Mouse (Mus musculus) left cerebral cortex, postnatal 10 days (tissue): Measurements from ENCODE around the gene Inhbc. TPM values are rescaled to one million over a fixed set of nuclear protein-coding genes. Genes with fewer than 3 reads are reported as not detected.
"Not testable (repeated sequence)": the region's sequence is repeated elsewhere in the genome, so short reads cannot be mapped to it uniquely, and the experiment has no call there.

Experiments used
- DNase-seq, 2 experiments: peaks; one replicate each; pipeline ENCODE4 v3.0.0; 2021 to 2022; ENCODE audit warnings: low spot score in 2 of 2, mixed read lengths in 1 of 2; ENCODE audit errors: extremely low spot score in 1 of 2
- intact Hi-C: fragments of 180-260 bp; cut with DNase I; formaldehyde crosslinking; loops from one replicate; pipeline ENCODE4 v1.15.1; 2025
- total RNA-seq, 2 experiments: library from RNA; stranded (reverse); gene quantifications; 2 replicates each; pipeline ENCODE4 v1.2.3; 2021

Gene Inhbc
- total RNA-seq, 2 experiments from 2014 or later, result not detected

- intact Hi-C loops, result loop anchor here (5.0 kb wide), 1 partner anchor 200 kb away; no protein-coding TSS in a partner anchor
- no peak for DNase-seq
Measured at GRCm38 (mm10) chr10:127336952-127337351, 33.3 kb downstream of the Inhbc start.

DNA sequence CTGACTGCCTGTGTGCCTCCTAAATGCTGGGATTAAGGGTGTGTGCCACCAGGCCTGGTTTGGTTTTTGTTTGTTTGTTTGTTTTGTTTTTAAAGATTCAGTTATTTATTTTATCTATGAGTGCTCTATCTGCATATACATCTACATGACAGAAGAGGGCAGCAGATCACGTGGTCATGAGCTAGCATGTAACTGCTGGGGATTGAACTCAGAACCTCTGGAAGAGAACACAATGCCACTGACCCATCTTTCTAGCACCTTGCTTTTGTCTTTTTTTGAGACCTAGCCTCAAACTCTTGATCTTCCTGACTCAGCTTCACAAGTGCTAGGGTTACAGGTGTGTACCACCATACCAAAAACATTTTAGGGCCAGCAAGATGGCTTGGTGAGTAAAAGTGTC, 35.0 kb downstream of the Inhbc start:
- no peak for DNase-seq
- intact Hi-C loops, result loop anchor here (5.0 kb wide), 1 partner anchor 202 kb away; no protein-coding TSS in a partner anchor

DNA sequence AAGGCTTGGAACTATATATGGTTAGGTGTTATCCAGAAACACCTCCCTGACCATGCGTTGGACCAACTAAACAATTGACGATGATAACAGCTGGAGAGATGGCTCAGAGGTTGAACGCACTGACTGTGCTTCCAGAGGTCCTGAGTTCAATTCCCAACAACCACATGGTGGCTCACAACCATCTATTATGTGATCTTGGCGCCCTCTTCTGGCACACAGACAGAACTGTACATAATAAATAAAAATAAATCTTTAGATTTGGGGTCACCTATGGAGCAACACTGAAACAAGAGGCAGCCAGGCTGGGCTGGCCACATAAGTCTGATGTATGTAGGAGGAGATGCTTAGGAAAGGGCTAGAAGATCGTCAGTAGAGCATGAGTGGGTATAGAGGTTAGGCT, 37.1 kb downstream of the Inhbc start:
- DNase-seq, result no peak

DNA sequence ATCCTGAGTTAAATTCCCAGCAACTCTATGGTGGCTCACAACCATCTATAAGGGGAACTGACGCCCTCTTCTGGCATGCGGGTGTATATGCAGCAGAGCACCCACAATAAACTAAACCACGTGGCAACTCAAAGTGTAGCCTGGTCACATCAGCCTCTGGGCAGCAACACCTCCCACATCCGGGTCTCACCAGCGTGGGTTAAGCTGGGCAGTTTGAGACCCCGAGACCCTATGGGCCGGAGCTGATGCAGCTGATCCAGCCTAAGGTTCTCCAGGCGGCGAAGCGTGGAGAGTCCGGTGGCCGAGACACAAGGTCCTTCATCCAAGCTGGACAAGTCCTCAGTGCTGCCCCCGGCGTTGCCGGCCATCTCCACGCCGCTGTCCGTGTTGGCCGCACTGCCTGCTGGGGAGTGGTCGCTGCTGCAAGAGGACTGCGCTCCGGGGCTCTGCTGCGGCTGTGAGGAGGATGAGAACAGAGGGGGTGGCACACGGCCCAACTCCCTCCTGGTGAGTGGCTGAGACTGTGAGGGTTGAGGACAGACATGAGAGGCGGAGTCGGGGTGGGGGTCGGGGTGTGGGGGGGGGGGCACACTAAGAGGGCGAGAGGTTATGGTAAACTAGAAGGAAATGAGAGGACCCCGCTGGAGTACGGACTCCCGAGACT, 37.9 kb downstream of the Inhbc start:
- intact Hi-C loops, result no loop called here
- DNase-seq, result peak in 1 of 2 experiments; percentile 39

More for the DNA sequence above, 37.1 kb downstream of the Inhbc start:
- intact Hi-C loops, result no loop called here

- DNase-seq, result no peak
- intact Hi-C loops, result no loop called here
Measured at GRCm38 (mm10) chr10:127330212-127330611, 40.0 kb downstream of the Inhbc start.

DNA sequence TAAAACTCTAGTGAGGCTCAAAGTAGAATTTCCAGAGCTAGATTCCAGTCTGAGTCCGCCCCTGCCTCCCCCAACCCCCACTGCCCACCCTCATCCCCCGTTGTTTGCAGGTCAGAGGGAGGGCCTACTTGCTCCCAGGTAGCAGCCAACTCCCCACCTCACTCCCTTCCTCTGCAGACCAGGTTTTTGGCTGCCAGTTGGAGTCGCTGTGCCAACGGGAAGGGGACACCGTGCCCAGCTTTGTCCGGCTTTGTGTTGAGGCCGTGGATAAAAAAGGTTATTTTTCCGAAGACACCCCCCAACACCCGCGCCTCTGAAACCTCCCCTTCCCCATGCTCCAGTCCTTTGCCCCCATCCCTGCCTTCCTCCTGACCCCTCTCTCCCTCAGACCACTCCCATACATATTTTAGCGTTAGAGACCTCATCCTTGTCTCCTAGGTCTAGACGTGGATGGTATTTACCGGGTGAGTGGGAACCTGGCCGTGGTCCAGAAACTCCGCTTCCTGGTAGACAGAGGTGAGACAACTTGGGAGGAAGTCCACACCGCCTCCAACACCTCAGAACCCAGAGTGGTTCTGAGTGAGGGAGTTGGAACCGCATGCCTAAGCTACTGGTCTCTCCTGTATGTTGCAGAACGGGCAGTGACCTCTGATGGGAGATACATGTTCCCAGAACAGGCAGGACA, 42.6 kb downstream of the Inhbc start:
- intact Hi-C loops, result no loop called here
- peak in 1 of 2 experiments; percentile 37 for DNase-seq

DNA sequence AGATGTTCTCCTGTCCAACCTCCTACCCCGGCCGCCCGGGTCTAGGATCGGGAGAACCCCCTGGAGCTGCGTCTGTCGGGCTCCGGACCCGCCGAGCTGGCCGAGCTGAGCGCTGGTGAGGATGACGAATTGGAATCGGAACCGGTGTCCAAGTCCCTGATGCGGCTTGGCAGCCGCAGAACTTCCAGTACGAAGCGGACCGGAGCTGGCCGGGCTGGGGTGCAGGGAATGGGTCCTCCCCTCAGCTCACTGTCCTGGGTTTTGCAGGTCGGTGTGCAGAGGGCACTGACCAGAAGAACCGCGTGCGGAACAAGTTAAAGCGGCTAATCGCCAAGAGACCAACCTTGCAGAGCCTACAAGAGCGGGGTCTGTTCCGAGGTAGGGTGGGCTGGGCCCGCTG, 43.4 kb downstream of the Inhbc start:
- intact Hi-C loops, result no loop called here
- DNase-seq, result peak in 1 of 2 experiments; percentile 29

GRCm38 (mm10) chr10:127326017-127326801, 44.0 kb downstream of the Inhbc start:
- peak in 1 of 2 experiments; percentile 36 for DNase-seq
- intact Hi-C loops, result no loop called here

DNA sequence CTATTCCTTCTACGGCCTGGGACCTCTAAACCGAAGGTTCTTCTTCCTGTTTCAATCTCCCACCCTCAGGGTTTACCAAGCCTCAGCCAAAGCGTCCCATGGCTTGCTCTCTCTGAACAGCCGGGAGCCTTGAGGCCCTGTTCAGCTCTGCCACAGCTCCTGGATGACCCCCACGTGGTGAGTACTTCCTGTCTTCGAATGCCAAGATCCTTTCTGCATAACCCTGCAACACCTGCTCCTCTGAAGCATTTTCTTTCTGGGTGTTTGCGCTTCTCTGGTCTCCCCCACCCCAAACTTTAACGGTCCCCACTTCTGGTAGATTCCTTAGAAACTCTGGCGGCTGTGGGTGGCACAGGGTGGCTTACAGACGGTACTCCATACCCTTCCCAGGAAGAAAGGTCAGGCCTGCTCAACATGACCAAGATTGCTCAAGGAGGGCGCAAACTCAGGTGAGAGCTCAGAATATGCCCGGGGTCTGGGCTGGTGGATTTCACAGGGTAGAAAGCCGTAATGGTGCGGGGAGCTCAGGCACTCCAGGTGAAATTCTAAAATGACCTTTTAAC, 44.7 kb downstream of the Inhbc start:
- DNase-seq, result no peak
- intact Hi-C loops, result no loop called here

DNA sequence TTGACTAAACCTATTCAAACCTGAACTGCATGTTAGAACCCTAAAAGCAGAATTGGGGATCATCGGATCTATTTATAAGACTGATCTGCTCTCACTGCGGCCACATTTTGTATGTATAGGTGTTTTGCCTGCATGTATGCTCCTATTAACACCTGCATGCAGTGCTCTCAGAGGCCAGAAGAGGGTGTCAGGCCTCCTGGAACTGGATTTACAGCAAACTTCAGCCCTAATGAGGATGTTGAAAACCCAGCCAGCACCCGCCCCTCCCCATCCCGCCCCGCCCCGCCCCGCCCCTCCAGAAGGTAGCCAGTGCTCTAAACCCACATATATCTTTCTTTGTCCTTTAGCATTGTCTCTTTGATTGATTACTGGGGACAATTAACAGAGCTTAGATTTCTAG, 45.7 kb downstream of the Inhbc start:
- no peak for DNase-seq
- intact Hi-C loops, result no loop called here

DNA sequence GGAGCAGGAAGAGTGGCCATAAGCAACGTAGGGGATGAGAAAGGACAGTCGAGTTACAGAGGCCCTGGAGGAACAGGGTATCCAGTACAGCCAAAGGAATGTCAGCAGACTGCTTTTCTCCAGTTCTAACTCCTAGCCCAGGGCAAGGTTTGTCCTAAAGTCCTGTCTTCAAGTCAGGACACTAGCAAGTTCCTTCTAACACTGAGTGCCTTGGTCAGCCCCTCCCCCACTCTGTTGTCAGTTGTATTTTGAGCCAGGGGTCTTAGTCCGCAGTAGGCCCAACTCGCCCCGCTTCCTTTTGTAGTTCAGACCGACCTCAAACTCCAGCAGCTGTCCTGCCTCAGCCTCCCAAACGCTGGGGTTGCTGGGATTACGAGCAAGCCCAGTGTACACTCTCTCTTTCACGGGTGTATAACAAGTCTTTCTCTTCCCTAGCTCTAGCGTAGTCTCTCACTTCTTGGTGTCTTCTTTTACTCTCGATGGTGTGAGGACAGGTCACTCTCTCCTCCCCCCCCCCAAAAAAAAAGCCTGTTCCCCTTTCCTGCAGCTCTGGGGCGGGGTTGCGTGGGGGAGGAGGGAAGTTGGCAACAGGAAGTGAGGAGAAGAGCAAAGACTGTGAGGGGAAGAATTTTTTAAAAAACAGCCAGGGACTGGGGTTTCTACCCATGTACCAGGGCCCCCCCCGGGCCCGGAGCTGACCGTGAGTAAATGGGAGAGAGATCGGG, 46.9 kb downstream of the Inhbc start:
- DNase-seq, result no peak
- intact Hi-C loops, result no loop called here

DNA sequence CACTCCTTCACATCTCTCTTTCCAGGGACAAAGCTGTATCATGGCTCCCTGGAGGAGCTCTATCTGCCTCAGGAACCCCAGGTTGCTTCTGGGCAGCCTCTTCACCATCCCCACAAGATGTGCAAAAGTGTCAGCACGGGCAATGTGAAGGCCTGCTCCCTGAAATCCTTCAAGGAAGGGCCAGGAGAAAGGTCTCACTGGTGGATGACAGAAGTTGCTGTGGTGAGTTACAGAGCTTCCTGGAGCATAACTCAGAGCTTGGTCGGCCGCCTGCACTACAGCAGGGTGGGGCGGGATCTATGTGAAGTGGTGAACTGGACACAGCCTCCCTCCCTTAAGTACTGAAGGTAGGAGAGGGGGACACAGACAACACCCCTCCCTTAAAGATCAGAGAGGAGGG, 47.6 kb downstream of the Inhbc start:
- no peak for DNase-seq
- intact Hi-C loops, result no loop called here

DNA sequence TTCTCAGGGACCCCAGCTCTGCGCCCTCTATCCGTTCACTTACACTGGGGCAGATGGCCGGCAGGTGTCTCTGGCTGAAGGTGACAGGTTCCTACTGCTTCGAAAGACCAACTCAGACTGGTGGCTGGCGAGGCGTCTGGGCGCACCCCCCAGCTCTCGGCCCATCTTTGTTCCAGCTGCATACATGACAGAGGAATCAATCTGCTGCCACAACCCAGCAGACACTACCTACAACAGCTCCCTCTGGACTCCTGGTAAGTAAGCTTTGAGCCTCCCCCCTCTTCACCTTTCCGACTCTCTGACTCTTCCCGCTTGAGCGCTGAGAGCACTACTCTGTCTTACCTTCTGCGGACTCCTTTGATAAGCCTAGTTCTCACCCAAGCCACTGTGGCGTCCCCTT, 48.1 kb downstream of the Inhbc start:
- intact Hi-C loops, result no loop called here
- no peak for DNase-seq

- intact Hi-C loops, result no loop called here
Measured at GRCm38 (mm10) chr10:127321621-127322020, 48.6 kb downstream of the Inhbc start, which contains the start of gene Arhgap9. Gene Arhgap9, plus strand, starts transcription at chr10:127321964.

DNA sequence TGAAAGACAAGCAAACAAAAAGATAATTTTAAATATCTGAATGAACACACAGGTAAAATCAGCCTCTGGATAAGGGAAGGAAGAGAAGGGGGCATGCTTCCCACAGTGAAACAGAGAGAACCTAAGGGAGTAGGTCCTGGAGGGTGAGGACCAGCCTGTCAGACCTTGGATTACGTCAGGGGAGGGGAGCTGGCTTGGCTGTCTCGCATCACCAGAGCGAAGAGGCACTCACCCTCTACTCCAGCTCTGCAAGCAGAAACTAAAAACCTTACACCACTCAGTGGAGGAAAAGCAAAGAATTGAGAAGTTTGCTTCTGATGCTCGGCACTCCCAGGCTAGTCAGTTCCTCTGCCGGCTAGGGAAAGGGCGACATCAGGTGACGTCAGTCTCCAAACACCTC, 50.3 kb downstream of the Inhbc start:
- DNase-seq, result no peak
- intact Hi-C loops, result no loop called here

More at GRCm38 (mm10) chr10:127321621-127322020, 48.6 kb downstream of the Inhbc start, which contains the start of gene Arhgap9:
- DNase-seq, result no peak

DNA sequence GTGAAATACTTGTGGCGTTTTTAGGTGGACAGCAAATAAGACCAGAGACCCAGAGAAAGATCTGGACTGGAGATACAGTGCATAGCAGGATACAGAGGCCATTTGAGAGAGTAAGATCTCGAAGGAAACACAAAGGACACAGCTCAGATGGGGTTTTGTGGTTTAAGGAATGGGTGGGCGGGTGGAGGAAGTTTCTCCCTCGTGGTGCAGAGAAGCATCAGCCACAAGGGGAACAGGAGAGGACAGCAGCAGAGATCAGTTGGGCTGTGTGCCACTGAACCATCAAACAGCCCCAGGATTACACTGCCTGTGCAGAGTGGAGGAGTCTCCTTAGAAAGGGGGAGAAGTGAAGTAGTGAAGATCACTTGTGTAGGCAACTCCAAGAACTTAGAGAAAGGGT, 52.2 kb downstream of the Inhbc start:
- intact Hi-C loops, result no loop called here

DNA sequence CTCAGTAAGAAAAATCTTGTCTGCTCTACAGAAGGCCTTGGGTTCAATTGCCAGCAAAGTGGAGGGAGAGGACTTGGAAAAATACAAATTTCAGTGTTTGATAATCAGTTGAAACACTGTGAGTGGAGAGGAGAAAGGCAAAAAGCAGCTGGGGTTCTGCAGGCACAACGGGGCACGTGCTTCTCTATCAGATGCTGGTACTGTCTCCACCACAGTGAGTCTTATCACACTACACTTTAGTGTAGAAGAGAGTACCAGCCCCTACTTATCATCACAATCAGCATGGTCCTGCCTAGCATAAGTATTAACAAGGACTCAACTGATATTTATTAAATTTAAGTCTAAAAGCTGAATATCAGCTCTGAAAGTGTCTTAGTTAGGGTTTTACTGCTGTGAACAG, 53.0 kb downstream of the Inhbc start:
- intact Hi-C loops, result no loop called here

More for the DNA sequence above, 52.2 kb downstream of the Inhbc start:
- no peak for DNase-seq

DNA sequence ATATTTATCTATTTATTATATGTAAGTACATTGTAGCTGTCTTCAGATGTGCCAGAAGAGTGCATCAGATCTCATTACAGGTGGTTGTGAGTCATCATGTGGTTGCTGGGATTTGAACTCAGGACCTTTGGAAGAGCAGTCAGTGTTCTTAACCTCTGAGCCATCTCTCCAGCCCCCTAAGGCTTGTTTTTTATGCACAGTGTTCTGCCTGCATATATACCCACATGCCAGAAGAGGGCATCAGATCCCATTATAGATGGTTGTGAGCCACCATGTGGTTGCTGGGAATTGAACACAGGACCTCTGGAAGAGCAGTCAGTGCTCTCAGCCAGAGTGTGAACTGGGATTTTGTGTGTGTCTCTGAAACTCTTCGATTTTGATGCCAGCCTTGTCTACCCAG, 55.3 kb downstream of the Inhbc start:
- intact Hi-C loops, DNase-seq: not testable (repeated sequence)

More for the DNA sequence above, 53.0 kb downstream of the Inhbc start:
- DNase-seq, result no peak
